Mouse (Mus musculus) midbrain, embryonic 16.5 days (tissue): ENCODE measurements around the gene Paqr4. TPM values are rescaled to one million over a fixed set of nuclear protein-coding genes. Genes with fewer than 3 reads are reported as not detected.

Experiments
- ATAC-seq: fragments of 200-750 bp; cut with Nextera tagmentation; 2 replicates; pipeline ENCODE4 v1.8.0; 2017; ENCODE audit warnings: moderate TSS enrichment
- H3K27ac ChIP-seq: fragments of 300-500 bp; sonication (generic); 2 replicates; pipeline ENCODE4 v1.5.1; 2014; ENCODE audit warnings: mild to moderate bottlenecking, low read length, mixed read lengths
- H3K27me3 ChIP-seq: fragments of 300-500 bp; sonication (generic); 2 replicates; pipeline ENCODE4 v1.6.1; 2014; ENCODE audit warnings: low read depth, low read length, mixed read lengths; ENCODE audit not compliant: control insufficient read depth, insufficient read depth
- H3K36me3 ChIP-seq: fragments of 300-500 bp; sonication (generic); 2 replicates; pipeline ENCODE4 v1.6.1; 2014; ENCODE audit warnings: mild to moderate bottlenecking, low read length, moderate library complexity, mixed read lengths; ENCODE audit not compliant: control insufficient read depth, insufficient read depth
- H3K4me1 ChIP-seq: fragments of 300-500 bp; sonication (generic); 2 replicates; pipeline ENCODE4 v1.6.1; 2014; ENCODE audit warnings: mild to moderate bottlenecking, low read length, mixed read lengths; ENCODE audit not compliant: control insufficient read depth, insufficient read depth
- H3K4me2 ChIP-seq: fragments of 300-500 bp; sonication (generic); 2 replicates; pipeline ENCODE4 v1.6.1; 2014; ENCODE audit warnings: mild to moderate bottlenecking, low read length, mixed read lengths
- H3K4me3 ChIP-seq: fragments of 300-500 bp; sonication (generic); 2 replicates; pipeline ENCODE4 v1.5.1; 2014; ENCODE audit warnings: low read depth, mild to moderate bottlenecking, low read length, moderate library complexity, mixed read lengths
- H3K9ac ChIP-seq: fragments of 300-500 bp; sonication (generic); 2 replicates; pipeline ENCODE4 v1.6.1; 2014; ENCODE audit warnings: low read depth, low read length, mixed read lengths
- H3K9me3 ChIP-seq: fragments of 300-500 bp; sonication (generic); replicated peaks from 2 replicates; pipeline ENCODE4 v1.6.1; 2014; ENCODE audit warnings: mild to moderate bottlenecking, low read length, mixed read lengths; ENCODE audit not compliant: control insufficient read depth, poor library complexity, severe bottlenecking
- WGBS: fragments of 180-500 bp; shearing (Covaris S2); extraction: QIAGEN DNeasy Blood & Tissue Kit; methylation state at CpG from one replicate; pipeline ENCODE4 v1.1.7; 2014; 5-methylcytosine and 5-hydroxymethylcytosine counted together
- polyA plus RNA-seq: library from polyadenylated mRNA; unstranded; fragments of >200 nt; fragmentation: Nextera tagmentation; extraction: Ambion mirVana; gene quantifications from 2 replicates; pipeline ENCODE4 v1.2.1, GENCODE M21; 2015

Paqr4 gene
- polyA plus RNA-seq, 1 experiment from 2014 or later, result 75.7 TPM

DNA sequence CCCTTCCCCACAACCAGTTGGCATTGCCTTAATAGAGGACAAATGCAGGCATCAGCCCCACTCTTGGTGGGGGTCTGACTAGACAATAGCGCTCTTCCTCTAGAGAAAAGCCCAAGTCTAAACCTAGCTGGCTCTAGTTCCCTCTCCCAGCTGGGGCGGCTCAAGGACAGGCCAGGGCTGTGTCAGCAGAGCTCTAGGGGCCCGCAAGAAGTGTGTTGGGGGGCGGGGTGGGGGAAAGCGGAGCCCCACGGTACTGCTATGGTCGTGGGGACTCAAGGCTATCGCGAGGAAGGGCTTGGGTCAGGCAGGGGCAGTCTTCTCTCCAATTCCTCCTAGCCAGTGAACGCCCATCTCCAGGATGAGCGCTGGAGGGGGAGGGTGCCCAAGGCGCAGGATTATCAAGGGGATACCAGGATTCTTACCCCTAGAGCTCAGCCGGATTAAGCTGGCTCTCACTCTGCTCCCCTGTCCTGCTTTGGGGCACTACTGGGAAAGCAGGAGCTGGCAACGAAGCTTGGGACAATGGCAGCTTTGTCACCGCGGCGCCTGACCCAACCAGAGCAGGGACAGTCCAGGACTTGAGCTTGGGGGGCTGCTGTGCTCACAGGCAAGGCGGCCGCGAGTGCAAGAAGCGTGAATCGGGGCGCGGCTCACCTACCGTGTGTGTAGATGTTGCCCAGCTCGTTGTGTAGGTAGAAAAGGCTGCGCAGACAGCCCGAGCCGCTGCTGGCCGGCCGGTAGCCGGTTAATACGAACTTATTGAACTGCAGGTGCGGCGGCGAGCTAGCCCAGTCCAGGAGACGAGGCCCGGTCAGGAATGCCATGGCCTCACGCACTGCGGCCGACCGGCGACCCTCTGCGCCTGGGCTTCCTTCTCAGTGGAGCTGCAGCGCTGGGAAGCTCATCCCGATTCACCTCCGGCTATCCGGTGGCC lies 1.2 kb downstream of the Paqr4 start:
- Histone ChIP-seq H3K27ac (peak overlapping the region; percentile 80), H3K4me1 (peaks cover 25% of the 10 kb centered on the region), H3K4me3 (peak overlapping the region; percentile 76), H3K9ac (peak overlapping the region; percentile 84), H3K27me3 (peaks cover 35% of the 10 kb centered on the region), H3K4me2 (peak overlapping the region; percentile 91), H3K9me3 (no peaks in the 10 kb centered on the region), H3K36me3 (peaks cover 9% of the 10 kb centered on the region; the same call in 1 of the 2 replicates)
- peak; percentile 41 for ATAC-seq
- WGBS, result 1% methylated on average over 48 of the region's 48 CpGs

GRCm38 (mm10) chr17:23738836-23739201 lies 1.8 kb downstream of the Paqr4 start:
- WGBS, result 29% methylated on average over 2 of the region's 2 CpGs
- H3K9me3 ChIP-seq, result no peaks in the 10 kb centered on the region
- H3K36me3 ChIP-seq, result peaks cover 9% of the 10 kb centered on the region; the same call in 1 of the 2 replicates
- peak overlapping the region; percentile 91 for H3K4me2 ChIP-seq
- peak overlapping the region; percentile 84 for H3K9ac ChIP-seq
- peak overlapping the region; percentile 76 for H3K4me3 ChIP-seq
- H3K4me1 ChIP-seq, result peaks cover 25% of the 10 kb centered on the region
- ATAC-seq, result no peak
- peaks cover 29% of the 10 kb centered on the region for H3K27me3 ChIP-seq
- H3K27ac ChIP-seq, result peak overlapping the region; percentile 80

- Histone ChIP-seq H3K4me2 (peak overlapping the region; percentile 91), H3K27me3 (peaks cover 19% of the 10 kb centered on the region), H3K36me3 (peaks cover 9% of the 10 kb centered on the region; the same call in 1 of the 2 replicates), H3K4me3 (0 out of 2 replicates have a peak overlapping the region, but pooled peaks have one; percentile 6), H3K4me1 (peaks cover 25% of the 10 kb centered on the region), H3K27ac (no peak overlapping the region), H3K9me3 (no peaks in the 10 kb centered on the region), H3K9ac (peak overlapping the region; percentile 31; the same call in 1 of the 2 replicates)
- WGBS, result 59% methylated on average over 15 of the region's 15 CpGs
- ATAC-seq, result no peak
Measured at GRCm38 (mm10) chr17:23737493-23738445, 2.9 kb downstream of the Paqr4 start.

- H3K27me3 ChIP-seq, result no peaks in the 10 kb centered on the region
- H3K4me2 ChIP-seq, result no peak overlapping the region
- no peaks in the 10 kb centered on the region for H3K9me3 ChIP-seq
- H3K9ac ChIP-seq, result no peak overlapping the region
- peaks cover 9% of the 10 kb centered on the region; the same call in 1 of the 2 replicates for H3K36me3 ChIP-seq
- ATAC-seq, result no peak
- 75% methylated on average over 1 of the region's 1 CpGs for WGBS
- no peak overlapping the region for H3K4me3 ChIP-seq
- H3K4me1 ChIP-seq, result peaks cover 17% of the 10 kb centered on the region
- no peak overlapping the region for H3K27ac ChIP-seq
Measured at GRCm38 (mm10) chr17:23734341-23734740, 6.3 kb downstream of the Paqr4 start.

- peaks cover under 1% of the 10 kb centered on the region; the same call in 1 of the 2 replicates for H3K36me3 ChIP-seq
- no peak for ATAC-seq
- no peaks in the 10 kb centered on the region for H3K27me3 ChIP-seq
- 57% methylated on average over 1 of the region's 1 CpGs for WGBS
- no peak overlapping the region for H3K4me2 ChIP-seq
- no peak overlapping the region for H3K27ac ChIP-seq
- H3K9me3 ChIP-seq, result no peaks in the 10 kb centered on the region
- no peak overlapping the region for H3K9ac ChIP-seq
- H3K4me1 ChIP-seq, result peaks cover 8% of the 10 kb centered on the region; the same call in 1 of the 2 replicates
- H3K4me3 ChIP-seq, result no peak overlapping the region
Measured at GRCm38 (mm10) chr17:23730441-23730840, 10.2 kb downstream of the Paqr4 start.

DNA sequence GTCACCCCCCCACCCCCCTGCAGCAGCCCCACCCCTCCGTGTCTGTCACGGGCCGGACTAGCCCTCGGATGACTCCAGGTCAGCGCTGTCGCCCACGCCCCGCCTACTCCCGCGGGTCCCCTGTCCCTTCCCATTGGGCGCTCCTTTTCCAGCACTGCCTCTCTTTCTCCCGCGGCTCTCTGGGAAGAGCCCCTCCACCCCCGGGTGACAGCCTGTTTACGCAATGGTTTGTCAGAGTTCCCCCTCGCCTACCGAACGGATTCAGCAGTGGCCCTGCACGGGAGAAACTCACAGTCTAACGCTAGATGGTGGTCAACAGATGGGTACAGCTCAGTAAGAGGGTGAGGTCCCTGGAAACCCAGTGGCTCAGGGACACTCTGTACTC lies 13.9 kb downstream of the Paqr4 start:
- H3K9ac ChIP-seq, result peak overlapping the region; percentile 80
- no peaks in the 10 kb centered on the region for H3K9me3 ChIP-seq
- H3K36me3 ChIP-seq, result no peaks in the 10 kb centered on the region
- H3K4me1 ChIP-seq, result peaks cover 10% of the 10 kb centered on the region; the same call in 1 of the 2 replicates
- peak overlapping the region; percentile 92 for H3K4me2 ChIP-seq
- peak overlapping the region; percentile 58; the same call in 1 of the 2 replicates for H3K27ac ChIP-seq
- H3K4me3 ChIP-seq, result peak overlapping the region; percentile 90
- peak; percentile 84 for ATAC-seq
- WGBS, result under 1% methylated on average over 20 of the region's 20 CpGs
- H3K27me3 ChIP-seq, result no peaks in the 10 kb centered on the region

DNA sequence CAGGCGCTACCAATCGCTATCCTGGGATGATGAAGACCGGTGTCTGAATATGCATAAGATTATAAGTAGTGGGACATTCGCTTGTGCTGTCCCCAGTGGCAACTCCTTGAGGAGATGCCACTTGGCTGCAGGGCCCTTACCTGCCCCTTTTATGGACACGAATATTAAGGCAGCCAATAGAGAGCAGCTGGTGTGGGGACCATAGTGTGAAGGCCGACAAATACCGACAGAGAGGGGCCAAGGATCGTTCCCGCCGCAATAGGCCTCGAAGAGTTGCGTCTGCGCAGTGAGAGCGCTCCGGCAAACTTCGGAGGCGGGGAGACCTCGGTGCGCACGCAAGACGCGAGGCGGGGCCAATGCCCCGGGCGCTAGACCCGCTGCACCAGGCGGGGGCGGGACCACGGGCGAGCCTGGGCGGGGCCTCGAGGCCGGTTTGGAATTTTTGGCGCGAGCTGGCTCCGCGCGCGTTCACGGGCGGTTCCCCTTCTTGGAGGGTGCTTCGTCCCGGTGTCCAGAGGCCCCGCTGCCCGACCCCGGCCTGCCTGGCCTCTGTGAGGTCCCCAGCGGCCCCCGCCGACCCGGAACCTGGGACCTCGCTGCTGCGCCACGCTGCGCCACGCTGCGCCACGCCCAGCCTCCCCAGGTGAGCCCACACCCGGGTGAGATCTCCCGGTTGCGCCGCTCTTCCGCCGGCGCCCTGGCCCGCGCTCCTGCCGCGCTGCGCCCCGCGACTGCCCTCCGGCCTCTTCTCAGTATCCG lies 14.5 kb downstream of the Paqr4 start, which contains the start of gene Pkmyt1:
TSS of gene Pkmyt1 (plus strand) at position 338 of the 759 bp plus-strand sequence.
- H3K4me3 ChIP-seq, result peak within 1 kb of the TSS; percentile 90
- H3K9me3 ChIP-seq, result no peaks in the 10 kb centered on the region
- peak within 1 kb of the TSS; percentile 80 for H3K9ac ChIP-seq
- H3K4me1 ChIP-seq, result peaks cover 10% of the 10 kb centered on the region; the same call in 1 of the 2 replicates
- H3K27ac ChIP-seq, result peak within 1 kb of the TSS; percentile 61
- no peaks in the 10 kb centered on the region for H3K27me3 ChIP-seq
- H3K4me2 ChIP-seq, result peak within 1 kb of the TSS; percentile 92
- ATAC-seq, result peak; percentile 93
- under 1% methylated on average over 63 of the region's 73 CpGs for WGBS
- no peaks in the 10 kb centered on the region for H3K36me3 ChIP-seq

GRCm38 (mm10) chr17:23725477-23725876 lies 15.2 kb downstream of the Paqr4 start:
- peak overlapping the region; percentile 80 for H3K9ac ChIP-seq
- H3K4me2 ChIP-seq, result peak overlapping the region; percentile 92
- no peaks in the 10 kb centered on the region for H3K36me3 ChIP-seq
- no peak overlapping the region for H3K27ac ChIP-seq
- no peak for ATAC-seq
- no peaks in the 10 kb centered on the region for H3K27me3 ChIP-seq
- 61% methylated on average over 4 of the region's 4 CpGs for WGBS
- peak overlapping the region; percentile 90 for H3K4me3 ChIP-seq
- peaks cover 10% of the 10 kb centered on the region; the same call in 1 of the 2 replicates for H3K4me1 ChIP-seq
- no peaks in the 10 kb centered on the region for H3K9me3 ChIP-seq
